Mouse (Mus musculus) cerebellum, adult 11-12 months (tissue): Measurements from ENCODE around the gene Gtpbp4.
A peak's percentile ranks its signal among the peaks of the same experiment; 100 is the strongest.

Experiments
- DNase-seq: peaks from one replicate; pipeline ENCODE4 v3.0.0; 2022

Gene Gtpbp4

GRCm38 (mm10) chr13:8995990-8996786 is at the start of gene Gtpbp4:
Gtpbp4 (minus strand) TSS chr13:8996083.
- peak; percentile 98 for DNase-seq

- DNase-seq: no peak
Measured at GRCm38 (mm10) chr13:9044731-9045130, 48.8 kb upstream of the Gtpbp4 start.

GRCm38 (mm10) chr13:9043289-9044049 is 47.6 kb upstream of the Gtpbp4 start:
- DNase-seq: no peak

- no peak for DNase-seq
Measured at GRCm38 (mm10) chr13:9040626-9041025, 44.7 kb upstream of the Gtpbp4 start.

- DNase-seq: no peak
Measured at GRCm38 (mm10) chr13:9031996-9032661, 36.2 kb upstream of the Gtpbp4 start.

GRCm38 (mm10) chr13:9030364-9030763 is 34.5 kb upstream of the Gtpbp4 start:
- DNase-seq: no peak

GRCm38 (mm10) chr13:9027251-9027650 is 31.4 kb upstream of the Gtpbp4 start:
- DNase-seq: no peak

GRCm38 (mm10) chr13:9022623-9023022 is 26.7 kb upstream of the Gtpbp4 start:
- no peak for DNase-seq

- DNase-seq: no peak
Measured at GRCm38 (mm10) chr13:9021556-9021955, 25.7 kb upstream of the Gtpbp4 start.

GRCm38 (mm10) chr13:9019713-9020112 is 23.8 kb upstream of the Gtpbp4 start:
- DNase-seq: no peak

- DNase-seq: no peak
Measured at GRCm38 (mm10) chr13:9018974-9019587, 23.2 kb upstream of the Gtpbp4 start.

GRCm38 (mm10) chr13:9017190-9017589 is 21.3 kb upstream of the Gtpbp4 start:
- peak; percentile 4 for DNase-seq

- DNase-seq: no peak
Measured at GRCm38 (mm10) chr13:9014431-9014830, 18.5 kb upstream of the Gtpbp4 start.

- DNase-seq: no peak
Measured at GRCm38 (mm10) chr13:9013483-9013882, 17.6 kb upstream of the Gtpbp4 start.

GRCm38 (mm10) chr13:9011596-9012350 is 15.9 kb upstream of the Gtpbp4 start:
- DNase-seq: peak; percentile 25

GRCm38 (mm10) chr13:9003306-9003705 is 7.4 kb upstream of the Gtpbp4 start:
- no peak for DNase-seq

GRCm38 (mm10) chr13:8999464-8999863 is 3.6 kb upstream of the Gtpbp4 start:
- no peak for DNase-seq

- peak; percentile 10 for DNase-seq
Measured at GRCm38 (mm10) chr13:8997221-8997620, 1.3 kb upstream of the Gtpbp4 start.

GRCm38 (mm10) chr13:8995159-8995989 is 509 bp downstream of the Gtpbp4 start:
- DNase-seq: no peak

- no peak for DNase-seq
Measured at GRCm38 (mm10) chr13:8992231-8992630, 3.7 kb downstream of the Gtpbp4 start.

- DNase-seq: no peak
Measured at GRCm38 (mm10) chr13:8972972-8973371, 22.9 kb downstream of the Gtpbp4 start.
